Mouse (Mus musculus) kidney, adult 2 months (tissue): ENCODE results near the gene Spryd3.
"Not testable (repeated sequence)": the region's sequence is repeated elsewhere in the genome, so short reads cannot be mapped to it uniquely, and the experiment has no call there.

Experiments used
- CTCF ChIP-seq: fragments of 200-500 bp; conservative IDR thresholded peaks from 2 replicates; pipeline ENCODE4 v1.5.1; 2011; ENCODE audit warnings: low read depth, mild to moderate bottlenecking, control low read depth, low read length, moderate library complexity, mixed read lengths; ENCODE audit not compliant: insufficient read depth, insufficient read length
- POLR2A ChIP-seq: fragments of 200-500 bp; IDR thresholded peaks from one replicate; pipeline ENCODE4 v1.6.1; 2011; ENCODE audit warnings: low read depth, low read length, control low read depth

GRCm38 (mm10) chr15:102155006-102155405, 19.0 kb upstream of the Spryd3 start:
- TF ChIP-seq CTCF, POLR2A: not testable (repeated sequence)
